Mouse (Mus musculus): ENCODE measurements at regions not wholly inside any gene's neighbourhood (a gene's known extent, or its start where the extent isn't known, plus 50 kb on each side); places are given as distances from the start of the nearest gene placed in this dataset.

- no peak for DNase-seq
Observed at GRCm38 (mm10) chr2:8628007-8628406, 1118.6 kb upstream of the Celf2 start.

- DNase-seq, result no peak
Observed at GRCm38 (mm10) chr2:8628485-8629208, 1119.3 kb upstream of the Celf2 start.

GRCm38 (mm10) chr2:8638082-8638481 is 1128.7 kb upstream of the Celf2 start:
- no peak for DNase-seq

- no peak for DNase-seq
Observed at GRCm38 (mm10) chr2:8639282-8639681, 1129.9 kb upstream of the Celf2 start.

GRCm38 (mm10) chr2:8645463-8645862 is 1136.1 kb upstream of the Celf2 start:
- DNase-seq, result no peak

DNA sequence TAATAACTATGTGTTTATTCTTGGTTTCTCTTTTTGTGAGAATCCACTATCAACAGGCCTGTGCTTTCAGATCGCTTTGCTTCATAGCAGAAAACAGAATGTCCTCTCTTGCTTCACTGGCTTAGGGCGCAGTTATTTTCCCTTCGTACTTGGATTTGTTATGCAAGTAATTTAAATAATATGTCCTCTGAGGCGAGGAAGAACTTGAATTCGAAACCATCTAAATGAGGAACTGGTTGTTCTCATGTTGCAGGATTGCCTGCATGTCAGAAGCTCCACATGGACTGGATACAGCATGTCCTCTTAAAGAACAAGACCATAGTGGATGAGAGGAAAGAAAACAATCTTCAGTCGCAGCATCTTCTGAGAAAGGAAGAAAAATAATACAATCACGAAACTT is 1151.2 kb upstream of the Celf2 start:
- DNase-seq, result no peak

DNA sequence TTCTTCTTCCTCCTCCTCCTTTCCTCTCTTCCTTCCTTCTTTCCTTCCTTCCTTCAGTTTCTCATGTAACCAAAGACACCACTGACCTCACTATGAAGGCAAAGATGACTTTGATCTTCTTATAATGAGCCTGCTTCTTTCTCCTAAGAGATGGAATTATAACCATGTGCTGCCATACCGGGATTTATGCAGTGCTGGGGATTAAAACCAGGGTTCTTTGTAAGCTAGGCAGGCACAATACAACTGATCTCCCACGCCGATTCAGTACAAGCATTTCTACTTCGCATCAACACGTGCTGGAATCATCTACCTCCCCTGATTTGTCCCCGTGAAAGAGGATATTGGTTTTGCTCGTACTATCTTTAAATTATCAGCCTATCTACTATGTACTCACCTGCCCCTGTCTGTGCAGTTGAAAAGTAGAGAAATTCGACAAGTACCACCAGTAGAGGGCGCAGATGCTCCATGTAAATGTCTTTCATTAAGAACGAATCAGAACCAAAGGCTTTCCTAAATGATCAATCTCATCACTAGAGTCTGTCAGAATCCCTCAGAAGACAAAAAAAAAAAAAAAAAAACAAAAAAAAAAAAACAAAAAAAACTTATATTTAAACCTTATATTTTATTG is 1164.5 kb upstream of the Celf2 start:
- DNase-seq, result peak; percentile 77

DNA sequence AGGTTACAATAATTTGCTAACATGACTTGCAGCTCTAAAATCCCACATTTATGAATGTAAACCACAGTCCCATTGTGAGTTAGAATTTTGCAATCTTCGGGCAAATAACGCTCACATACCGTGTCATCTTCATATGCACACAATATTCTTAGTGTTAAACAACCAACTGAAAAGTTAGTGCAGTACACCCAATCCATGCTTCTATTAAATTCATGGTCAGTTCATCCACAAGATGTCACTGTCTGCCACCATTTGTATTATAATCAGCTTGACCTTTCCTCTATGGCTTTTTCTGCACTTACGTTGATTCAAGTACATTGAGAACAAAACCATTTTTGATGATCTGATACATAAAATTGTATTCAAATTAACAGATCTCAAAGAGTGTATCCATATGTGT is 1166.2 kb upstream of the Celf2 start:
- DNase-seq, result no peak

DNA sequence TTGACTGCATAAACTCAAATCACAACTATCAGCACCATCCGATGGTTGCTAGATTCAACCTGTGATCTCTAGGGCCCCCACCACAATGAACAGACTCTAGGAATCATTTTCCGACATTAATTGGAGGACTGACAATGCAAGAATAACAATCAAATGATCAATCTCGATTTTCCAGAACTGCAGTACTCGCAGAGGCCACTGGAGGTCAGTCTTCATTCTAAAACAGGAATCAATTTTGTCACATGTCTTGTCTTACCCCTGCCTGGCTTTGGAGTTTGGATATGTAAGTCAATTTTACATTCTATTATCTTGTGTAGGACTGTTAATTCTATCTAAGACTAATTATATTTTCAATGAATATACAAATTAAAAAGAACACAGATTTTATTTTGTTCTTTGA is 1167.2 kb upstream of the Celf2 start:
- peak; percentile 5 for DNase-seq

DNA sequence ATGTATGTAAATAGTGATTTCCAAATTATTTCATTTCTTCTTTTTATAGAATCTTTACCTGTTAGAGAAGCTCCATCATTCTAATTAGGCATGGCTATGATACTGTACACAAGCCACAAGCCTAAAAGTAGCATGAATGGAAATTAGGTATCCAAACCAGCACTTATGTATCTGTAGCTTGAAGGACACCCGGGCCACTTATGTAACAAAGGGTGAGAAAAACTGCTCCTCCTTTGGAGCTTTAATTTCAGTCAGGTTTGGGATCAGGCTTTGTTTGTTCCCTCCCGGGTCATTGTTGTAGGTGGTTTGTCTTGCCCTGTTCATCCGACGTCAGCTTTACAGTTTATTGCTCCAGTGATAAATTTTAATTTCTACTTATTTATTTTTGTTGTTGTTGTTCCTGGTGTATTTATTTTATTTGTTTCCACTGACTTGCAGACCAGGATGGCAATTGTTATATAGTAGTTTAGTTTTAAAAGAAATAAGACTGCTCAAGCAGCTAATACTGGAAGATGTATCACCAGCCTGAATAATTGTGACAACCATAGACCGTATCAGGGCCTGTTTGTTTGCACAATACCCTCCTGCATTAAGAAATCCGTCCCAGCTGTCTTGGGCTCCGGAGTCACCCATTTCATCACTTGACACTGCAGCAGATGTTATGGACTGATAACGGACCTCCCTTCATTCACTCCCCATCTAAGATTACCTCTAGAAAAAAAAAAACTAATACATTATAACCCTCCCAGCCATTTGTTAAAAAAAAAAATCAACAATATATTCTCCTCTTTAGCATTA is 1181.7 kb upstream of the Celf2 start:
- DNase-seq, result no peak

DNA sequence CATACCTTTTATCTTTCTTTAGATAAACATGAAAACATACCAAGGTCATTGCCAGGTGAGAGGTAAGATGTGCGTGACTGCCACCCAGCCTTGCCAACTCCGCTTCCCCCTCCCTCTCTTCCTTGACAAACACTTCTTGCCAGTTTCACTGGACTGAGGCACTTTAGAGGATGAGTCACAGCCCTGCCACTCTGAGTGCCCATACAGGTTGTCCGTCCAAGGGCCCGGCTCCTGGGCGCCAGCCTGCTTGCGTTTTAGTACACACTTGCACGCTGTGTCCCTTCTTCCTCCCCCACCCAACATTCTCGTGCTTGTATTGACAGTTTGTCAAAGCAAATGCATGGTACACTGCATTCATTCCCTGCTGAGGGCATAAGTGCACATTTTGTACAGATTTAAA is 1151.7 kb upstream of the 4930412O13Rik start:
- DNase-seq, result peak; percentile 34

DNA sequence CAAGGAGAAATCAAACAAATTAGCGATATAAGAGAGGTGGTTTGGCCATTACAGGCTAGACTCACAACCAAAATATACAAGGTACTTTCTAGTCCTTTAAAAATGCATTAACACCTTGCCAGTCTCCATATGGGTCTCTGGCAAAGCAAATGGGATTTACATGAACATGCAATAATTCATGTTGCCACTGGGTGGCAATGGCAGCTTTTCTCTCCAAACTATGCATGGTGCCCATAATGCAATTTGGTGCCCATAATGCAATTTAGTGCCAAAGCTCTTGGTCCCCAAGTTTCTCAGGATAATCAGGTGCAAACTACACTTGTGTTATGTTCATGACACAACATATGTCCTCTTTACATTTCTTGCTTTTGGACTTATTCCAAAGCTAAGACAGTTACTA is 1126.9 kb upstream of the 4930412O13Rik start:
- DNase-seq, result peak; percentile 53

- DNase-seq, result no peak
Observed at GRCm38 (mm10) chr2:8756546-8756945, 1124.5 kb upstream of the 4930412O13Rik start.

DNA sequence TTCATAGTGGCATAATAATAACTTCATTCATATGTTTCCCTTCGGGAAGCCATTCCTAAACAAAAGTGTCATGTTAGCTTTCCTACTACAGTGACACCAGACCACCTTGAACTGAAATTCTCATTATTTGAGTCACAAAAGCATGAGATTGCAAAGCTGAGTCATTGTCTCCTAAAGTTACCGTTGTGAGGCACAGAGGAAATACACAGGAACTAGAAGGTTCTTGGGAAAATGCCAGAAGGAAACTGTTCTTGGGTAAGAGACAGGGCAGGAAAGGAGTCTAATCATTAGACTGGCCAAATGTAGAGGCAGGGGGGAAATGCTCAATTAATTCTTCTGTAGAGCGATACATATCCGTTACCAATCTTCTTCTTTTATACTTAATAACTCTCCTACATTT is 1110.4 kb upstream of the 4930412O13Rik start:
- no peak for DNase-seq

GRCm38 (mm10) chr2:8781152-8781935 is 1099.7 kb upstream of the 4930412O13Rik start:
- DNase-seq, result no peak

DNA sequence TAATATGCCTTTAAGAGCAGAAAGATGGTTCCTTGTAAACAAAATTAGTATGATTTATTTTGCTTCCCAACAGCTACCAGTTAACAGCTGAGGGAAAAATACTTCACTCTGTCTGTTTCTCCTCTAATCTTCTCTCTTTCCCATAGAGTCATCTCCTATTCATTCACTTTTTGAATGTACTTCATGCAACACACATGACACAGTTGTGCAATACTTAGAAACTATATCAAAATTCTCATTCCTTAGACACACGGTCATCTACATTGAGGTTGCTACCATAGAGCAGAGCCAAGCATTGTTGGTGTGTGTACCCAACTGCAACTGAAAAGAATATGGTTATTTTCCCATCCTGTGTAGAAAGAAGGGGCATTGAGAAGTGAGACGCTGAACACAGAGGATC is 1098.8 kb upstream of the 4930412O13Rik start:
- DNase-seq, result no peak

DNA sequence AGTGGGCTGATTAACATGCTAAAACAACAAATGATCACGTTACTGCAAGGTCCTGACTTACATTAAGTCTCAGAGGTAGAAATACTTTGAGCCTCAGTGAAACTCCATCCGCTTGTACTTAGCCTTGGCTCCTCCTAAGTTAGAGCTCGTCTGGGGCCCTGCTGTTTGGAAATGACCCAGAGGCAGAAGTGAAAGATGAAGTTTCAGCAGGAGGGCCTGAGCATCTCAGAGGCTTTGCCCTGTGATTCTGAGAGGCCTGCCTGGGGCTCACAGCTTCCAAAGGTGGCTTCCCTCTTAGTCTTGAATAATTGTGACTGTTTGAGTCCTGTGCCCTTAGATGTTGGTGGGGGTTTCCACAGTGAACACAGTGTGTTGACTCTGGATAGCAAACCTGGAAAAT is 1079.0 kb upstream of the 4930412O13Rik start:
- no peak for DNase-seq

DNA sequence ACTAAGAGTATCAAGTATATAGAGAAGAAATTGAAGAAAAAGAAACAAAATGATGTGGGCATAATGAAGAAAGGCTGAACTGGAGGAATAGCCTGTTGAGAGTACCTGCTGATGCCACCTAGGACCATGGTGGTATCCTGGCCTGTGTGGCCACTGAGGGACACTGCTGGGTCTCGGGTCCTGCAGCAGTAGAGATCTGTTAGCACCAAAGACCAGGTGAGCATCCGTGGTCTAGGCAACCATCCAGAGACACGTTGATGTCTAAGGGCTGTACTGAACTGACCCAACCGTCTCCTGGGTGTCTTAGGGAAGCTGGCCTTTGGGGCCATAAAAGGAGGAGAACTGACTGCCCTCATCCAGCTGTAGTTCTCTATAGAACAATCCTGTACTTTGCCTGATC is 1071.4 kb upstream of the 4930412O13Rik start:
- DNase-seq, result no peak

DNA sequence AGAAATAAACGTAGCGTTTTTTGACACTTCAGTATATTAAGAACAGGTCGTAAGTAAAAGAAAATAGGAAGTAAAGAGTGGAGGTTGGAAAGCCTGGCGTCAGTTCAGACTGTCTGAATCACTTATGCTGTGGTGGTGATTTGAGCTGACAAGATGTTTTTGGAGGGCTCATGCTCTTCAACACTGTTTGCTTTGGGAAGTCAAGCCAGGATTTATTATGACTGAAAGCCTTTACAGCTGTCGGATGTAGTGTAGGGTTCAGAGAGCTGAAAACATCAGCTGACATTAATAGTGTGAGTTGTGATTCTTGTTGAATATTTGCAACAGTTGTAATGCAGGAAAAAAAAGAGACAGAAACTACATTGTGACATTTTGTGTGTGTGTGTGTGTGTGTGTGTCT is 1062.9 kb upstream of the 4930412O13Rik start:
- no peak for DNase-seq

DNA sequence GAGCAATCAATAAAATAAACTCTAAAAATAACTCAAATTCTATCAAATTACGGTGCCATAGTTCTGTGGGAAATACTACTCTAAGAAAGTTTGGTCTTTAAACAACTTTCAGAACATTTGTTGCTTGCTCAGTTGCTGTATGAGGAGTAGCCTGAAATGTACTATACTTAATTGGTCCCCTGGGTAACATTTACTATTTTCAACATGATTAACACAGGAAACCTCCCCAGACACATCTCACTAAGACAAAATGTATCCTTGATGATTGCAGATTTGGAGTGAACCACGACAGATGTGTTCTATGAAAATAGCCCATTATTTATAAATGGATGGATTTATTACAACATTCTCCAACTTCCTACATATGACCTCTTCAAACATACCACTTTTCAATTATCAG is 1055.6 kb upstream of the 4930412O13Rik start:
- no peak for DNase-seq

Measured in lung, postnatal 14 days (tissue).